Comparison of ENCODE assay signal across 9 mouse cellular contexts in genomic region chr11:55113209-55113860, GRCm38 (mm10). TPM values are rescaled to one million over a fixed set of nuclear protein-coding genes. Genes with fewer than 3 reads are reported as not detected.
A peak's percentile ranks its signal among the peaks of the same experiment; 100 is the strongest.
DNase-seq lines count a peak whose midpoint lies in the region; ATAC-seq and TF ChIP-seq lines count a peak whose summit lies in the region.
"Had no signal": no experiment of that assay in that cellular context is flagged by ENCODE, and none has a peak within 500 bp of the region (broad histone marks: within the 10 kb centered on the region; RNA-seq: fewer than 3 reads in every experiment).

No protein-coding gene starts in this region.

- no peak for TF ChIP-seq EP300 in liver, postnatal 0 days (IDR thresholded peaks at IDR 0.05; ENCODE audit: low read depth)

- no peaks in the 10 kb centered on the region for H3K9me3 ChIP-seq in liver, postnatal 0 days (ENCODE audit: low read length)
- H3K9me3 ChIP-seq in hindbrain, embryonic 16.5 days (ENCODE audit: control insufficient read depth, low read length): no peaks in the 10 kb centered on the region

- no peak overlapping the region for H3K9ac ChIP-seq in liver, postnatal 0 days (replicated peaks)
- H3K9ac ChIP-seq in hindbrain, embryonic 16.5 days (ENCODE audit: low read depth, low read length): no peak overlapping the region

- peak overlapping the region; percentile 3; the same call in 1 of the 2 replicates for H3K4me2 ChIP-seq in liver, postnatal 0 days (ENCODE audit: low read depth, low read length)
- no peak overlapping the region for H3K4me2 ChIP-seq in hindbrain, embryonic 16.5 days (ENCODE audit: low read length)

- WGBS in kidney, adult 2 months: 72% methylated on average over 7 of the region's 7 CpGs
- WGBS in liver, postnatal 0 days (ENCODE audit: insufficient replicate concordance): 26% methylated on average over 7 of the region's 7 CpGs
- WGBS in hindbrain, embryonic 16.5 days: 76% methylated on average over 7 of the region's 7 CpGs

- H3K27ac ChIP-seq in kidney, adult 2 months (ENCODE audit: insufficient read depth, low read depth, low read length): no peak overlapping the region
- peak overlapping the region; percentile 78 for H3K27ac ChIP-seq in bone marrow macrophage, adult 2 months (ENCODE audit: insufficient read depth, low read depth, low read length)
- peak overlapping the region; percentile 81 for H3K27ac ChIP-seq in liver, postnatal 0 days (ENCODE audit: low read depth)
- H3K27ac ChIP-seq in hindbrain, embryonic 16.5 days (ENCODE audit: low read depth, low read length): no peak overlapping the region

- peak; percentile 76 for ATAC-seq in liver, postnatal 0 days
- ATAC-seq in hindbrain, embryonic 16.5 days: no peak

- H3K4me1 ChIP-seq in kidney, adult 2 months (ENCODE audit: control insufficient read depth, insufficient read depth, low read length): 0 out of 2 replicates have a peak, but pooled peaks cover 3% of the 10 kb centered on the region
- peaks cover 24% of the 10 kb centered on the region for H3K4me1 ChIP-seq in bone marrow macrophage, adult 2 months (ENCODE audit: control insufficient read depth, insufficient read depth, low read length)
- 0 out of 2 replicates have a peak, but pooled peaks cover 5% of the 10 kb centered on the region for H3K4me1 ChIP-seq in liver, postnatal 0 days (ENCODE audit: insufficient read depth)
- H3K4me1 ChIP-seq in hindbrain, embryonic 16.5 days (ENCODE audit: control insufficient read depth, insufficient read depth, low read depth, low read length): no peaks in the 10 kb centered on the region

- no peak overlapping the region for H3K4me3 ChIP-seq in kidney, adult 2 months (ENCODE audit: insufficient read depth, low read depth, low read length)
- peak overlapping the region; percentile 15 for H3K4me3 ChIP-seq in bone marrow macrophage, adult 2 months (ENCODE audit: insufficient read depth, low read length)
- H3K4me3 ChIP-seq in liver, postnatal 0 days (ENCODE audit: low read depth, low read length): no peak overlapping the region
- H3K4me3 ChIP-seq in hindbrain, embryonic 16.5 days (ENCODE audit: low read length): no peak overlapping the region

- peak; percentile 36 for DNase-seq in kidney, adult 2 months
- no peak for DNase-seq in kidney, postnatal 25 days
- peak; percentile 57 for DNase-seq in liver, postnatal 0 days
- peak; percentile 87 for DNase-seq in splenic B cell, adult 2 months (ENCODE audit: low read depth, low spot score)
- DNase-seq in adrenal gland, postnatal 25 days: no peak
- DNase-seq in right cerebral cortex, postnatal 14 days: no peak

- TF ChIP-seq CTCF in kidney, adult 2 months (conservative IDR thresholded peaks at IDR 0.05; ENCODE audit: insufficient read depth, insufficient read length, low read depth, low read length): no peak
- no peak for TF ChIP-seq CTCF in bone marrow macrophage, adult 2 months (IDR thresholded peaks at IDR 0.05; ENCODE audit: low read depth, low read length)
- no peak for TF ChIP-seq CTCF in liver, postnatal 0 days (IDR thresholded peaks at IDR 0.05; ENCODE audit: low read depth)

- no peak for TF ChIP-seq POLR2A in kidney, adult 2 months (IDR thresholded peaks at IDR 0.05; ENCODE audit: low read depth, low read length)
- TF ChIP-seq POLR2A in bone marrow macrophage, adult 2 months (IDR thresholded peaks at IDR 0.05; ENCODE audit: borderline replicate concordance, low read depth, low read length): no peak

- H3K27me3 ChIP-seq in kidney, adult 2 months (replicated peaks; ENCODE audit: control insufficient read depth, insufficient read depth, low read length): no peaks in the 10 kb centered on the region
- no peaks in the 10 kb centered on the region for H3K27me3 ChIP-seq in liver, postnatal 0 days (ENCODE audit: insufficient read depth, low read length)
- no peaks in the 10 kb centered on the region for H3K27me3 ChIP-seq in splenic B cell, adult 2 months (ENCODE audit: control insufficient read depth, insufficient read depth, low read length, poor library complexity, severe bottlenecking)
- no peaks in the 10 kb centered on the region for H3K27me3 ChIP-seq in hindbrain, embryonic 16.5 days (replicated peaks; ENCODE audit: control insufficient read depth, insufficient read depth, low read length)

- H3K36me3 ChIP-seq in kidney, adult 2 months (ENCODE audit: control insufficient read depth, insufficient read depth, low read length): no peaks in the 10 kb centered on the region; the same call in 1 of the 2 replicates
- H3K36me3 ChIP-seq in liver, postnatal 0 days (replicated peaks; ENCODE audit: insufficient read depth, low read length): peaks cover 6% of the 10 kb centered on the region
- H3K36me3 ChIP-seq in splenic B cell, adult 2 months (ENCODE audit: control insufficient read depth, insufficient read depth, low read length, poor library complexity, severe bottlenecking): peaks cover 7% of the 10 kb centered on the region
- H3K36me3 ChIP-seq in hindbrain, embryonic 16.5 days (ENCODE audit: control insufficient read depth, insufficient read depth, low read length): peaks cover 3% of the 10 kb centered on the region; the same call in 1 of the 2 replicates

RNA-seq across cellular contexts. Expression of gene Gm2a, which starts 15.4 kb away (rescaled TPM):
- polyA plus RNA-seq in kidney, adult 2 months (2012; rRNA removed): 216 TPM in 2 replicates
- polyA plus RNA-seq in bone marrow macrophage, adult 2 months (2012; ENCODE audit: insufficient read depth, insufficient read length, missing spikeins): 216 and 231 TPM in 2 replicates
- 28.7 and 31.6 TPM in 2 replicates for polyA plus RNA-seq in liver, postnatal 0 days (2015; fragmentation: Nextera tagmentation; extraction: Ambion mirVana)
- 211 and 223 TPM in 2 replicates for total RNA-seq in adrenal gland, postnatal 25 days (2021)
- polyA plus RNA-seq in hindbrain, embryonic 16.5 days (2015; fragmentation: Nextera tagmentation; extraction: Ambion mirVana): 39.0 and 45.8 TPM in 2 replicates

RNA-seq across cellular contexts. Expression of gene Ccdc69, which starts 35.4 kb away (rescaled TPM):
- polyA plus RNA-seq in kidney, adult 2 months (2012; rRNA removed): 1.6 and 2.0 TPM in 2 replicates
- polyA plus RNA-seq in bone marrow macrophage, adult 2 months (2012; ENCODE audit: insufficient read depth, insufficient read length, missing spikeins): 5.3 and 6.0 TPM in 2 replicates
- polyA plus RNA-seq in liver, postnatal 0 days (2015; fragmentation: Nextera tagmentation; extraction: Ambion mirVana): 1.3 and 1.6 TPM in 2 replicates
- total RNA-seq in adrenal gland, postnatal 25 days (2021): 8.8 and 11.2 TPM in 2 replicates
- 0.50 and 1.00 TPM in 2 replicates for polyA plus RNA-seq in hindbrain, embryonic 16.5 days (2015; fragmentation: Nextera tagmentation; extraction: Ambion mirVana)

RNA-seq across cellular contexts. Expression of gene Slc36a3, which starts 38.2 kb away (rescaled TPM):
- 0.04 and 0.11 TPM in 2 replicates for polyA plus RNA-seq in kidney, adult 2 months (2012; rRNA removed)
- not detected in 2 replicates for polyA plus RNA-seq in bone marrow macrophage, adult 2 months (2012; ENCODE audit: insufficient read depth, insufficient read length, missing spikeins)
- polyA plus RNA-seq in liver, postnatal 0 days (2015; fragmentation: Nextera tagmentation; extraction: Ambion mirVana): not detected in 2 replicates
- not detected in 2 replicates for total RNA-seq in adrenal gland, postnatal 25 days (2021)
- polyA plus RNA-seq in hindbrain, embryonic 16.5 days (2015; fragmentation: Nextera tagmentation; extraction: Ambion mirVana): not detected in 2 replicates
- polyA plus RNA-seq: frontal cortex, adult 2 months had no signal

Comparison
In these comparisons a context has a peak if more than half of its experiments do, and no peak if none do; other contexts are left out.
1. DNase-seq: peak in kidney, adult 2 months (single experiment), liver, postnatal 0 days (single experiment) and splenic B cell, adult 2 months (single experiment); none in kidney, postnatal 25 days (0 of 2), adrenal gland, postnatal 25 days (single experiment) and right cerebral cortex, postnatal 14 days (single experiment).
2. H3K27ac ChIP-seq: peak in bone marrow macrophage, adult 2 months (single experiment) and liver, postnatal 0 days (single experiment); none in kidney, adult 2 months (single experiment) and hindbrain, embryonic 16.5 days (single experiment).